ENCODE assay signal across 8 mouse cellular contexts in the genomic region with DNA sequence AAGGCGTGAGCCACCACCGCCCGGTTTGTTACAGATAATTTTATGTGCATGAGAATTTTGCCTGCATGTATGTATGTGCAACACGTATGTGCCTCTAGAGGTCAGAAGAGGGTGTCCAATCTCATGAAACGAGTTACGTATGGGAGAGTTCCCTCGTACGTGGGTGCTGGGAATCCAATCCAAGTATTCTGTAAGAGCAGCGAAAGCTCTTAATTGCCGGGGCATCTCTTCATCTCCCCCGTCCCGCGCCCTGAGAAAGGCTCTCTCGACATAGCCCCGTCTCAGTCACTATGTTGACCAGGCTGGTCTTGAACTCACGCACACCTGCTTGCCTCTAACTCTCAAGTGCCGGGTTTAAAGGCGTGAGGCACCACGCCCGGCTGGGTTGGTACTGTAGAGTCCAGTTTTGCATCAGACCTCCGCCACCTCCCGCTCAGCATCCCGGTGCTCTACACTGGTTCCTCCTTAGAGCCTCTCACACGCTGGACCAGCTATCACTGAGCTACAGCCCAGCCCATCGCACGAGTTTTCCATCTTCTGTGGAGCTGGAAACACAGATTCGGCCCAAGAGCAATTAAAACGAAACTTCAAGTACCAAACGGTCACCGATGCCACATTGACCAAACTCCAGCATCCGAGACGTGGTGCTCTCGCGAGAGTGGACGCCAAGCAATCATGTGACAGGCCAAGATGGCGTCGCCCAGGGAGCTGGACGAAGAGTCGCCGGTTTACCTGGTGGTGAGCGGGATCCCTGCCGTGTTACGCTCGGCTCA. TPM values are rescaled to one million over a fixed set of nuclear protein-coding genes. Genes with fewer than 3 reads are reported as not detected.
DNase-seq lines count a peak whose midpoint lies in the region; ATAC-seq and TF ChIP-seq lines count a peak whose summit lies in the region.

A gene (plus strand): TSS at position 676 of the 773 bp plus-strand sequence.

- WGBS in forebrain, embryonic 16.5 days = 5% methylated on average over 44 of the region's 44 CpGs
- 5% methylated on average over 44 of the region's 44 CpGs for WGBS in lung, embryonic 15.5 days

- peak within 1 kb of the TSS; percentile 89 for H3K9ac ChIP-seq in ES-E14 (ENCODE audit: insufficient read depth, low read depth, low read length, poor library complexity, severe bottlenecking)
- H3K9ac ChIP-seq in forebrain, embryonic 16.5 days (replicated peaks; ENCODE audit: low read depth, low read length) = peak within 1 kb of the TSS; percentile 80
- peak within 1 kb of the TSS; percentile 70 for H3K9ac ChIP-seq in lung, embryonic 15.5 days

- peak within 1 kb of the TSS; percentile 75 to 85 for H3K4me3 ChIP-seq in ES-E14 (ENCODE audit: insufficient read depth in 1 of 2, low read depth in 1 of 2, low read length in 2 of 2, poor library complexity in 1 of 2, severe bottlenecking in 1 of 2)
- peak within 1 kb of the TSS; percentile 60 for H3K4me3 ChIP-seq in forebrain, embryonic 16.5 days (replicated peaks; ENCODE audit: low read length)
- peak within 1 kb of the TSS; percentile 76 for H3K4me3 ChIP-seq in lung, embryonic 15.5 days

- H3K4me2 ChIP-seq in forebrain, embryonic 16.5 days (ENCODE audit: low read length) = peak within 1 kb of the TSS; percentile 91
- peak within 1 kb of the TSS; percentile 91 for H3K4me2 ChIP-seq in lung, embryonic 15.5 days

- peak; percentile 93 for ATAC-seq in forebrain, embryonic 16.5 days
- peak; percentile 89 for ATAC-seq in lung, embryonic 15.5 days (ENCODE audit: borderline replicate concordance, extremely low read depth, low FRiP score, low TSS enrichment)

- no peaks in the 10 kb centered on the region for H3K27me3 ChIP-seq in forebrain, embryonic 16.5 days (replicated peaks; ENCODE audit: control insufficient read depth, insufficient read depth, low read length)
- H3K27me3 ChIP-seq in lung, embryonic 15.5 days = no peaks in the 10 kb centered on the region

- in situ Hi-C loops in ES-E14 (cut with MboI; ENCODE audit: low sequenced_read_pairs in 2 of 2, unreplicated experiment in 2 of 2) = no loop called here

- H3K4me1 ChIP-seq in ES-E14 (ENCODE audit: control insufficient read depth in 2 of 2, insufficient read depth in 2 of 2, low read length in 2 of 2, poor library complexity in 1 of 2) = 0 out of 4 replicates have a peak, but pooled peaks cover 0 to 2% of the 10 kb centered on the region in 2 experiments
- peaks cover 10% of the 10 kb centered on the region for H3K4me1 ChIP-seq in forebrain, embryonic 16.5 days (replicated peaks; ENCODE audit: control insufficient read depth, insufficient read depth, low read length)
- H3K4me1 ChIP-seq in lung, embryonic 15.5 days = peaks cover 16% of the 10 kb centered on the region

- peak within 1 kb of the TSS; percentile 35; the same call in 1 of the 2 replicates for H3K27ac ChIP-seq in ES-E14 (ENCODE audit: insufficient read depth, low read depth, low read length, poor library complexity, severe bottlenecking)
- peak within 1 kb of the TSS; percentile 83 for H3K27ac ChIP-seq in forebrain, embryonic 16.5 days (ENCODE audit: low read length)
- H3K27ac ChIP-seq in lung, embryonic 15.5 days = peak within 1 kb of the TSS; percentile 82

- DNase-seq in ES-E14 (ENCODE audit: low read depth, low spot score) = peak; percentile 86
- DNase-seq in cerebellum, adult 11-12 months = peak; percentile 89
- DNase-seq in heart, postnatal 4 days = peak; percentile 94
- DNase-seq in layer of hippocampus, adult 8-10 months (ENCODE audit: low spot score in 2 of 2) = peak; percentile 89 to 92
- DNase-seq in ovary, adult 18-20 months (ENCODE audit: low spot score) = peak; percentile 85
- DNase-seq in thymus, postnatal 0 days (ENCODE audit: low spot score) = peak; percentile 84

- no peaks in the 10 kb centered on the region for H3K9me3 ChIP-seq in ES-E14 (ENCODE audit: control insufficient read depth, insufficient read depth, low read depth, low read length)
- no peaks in the 10 kb centered on the region for H3K9me3 ChIP-seq in forebrain, embryonic 16.5 days (ENCODE audit: control insufficient read depth, low read length)
- H3K9me3 ChIP-seq in lung, embryonic 15.5 days = no peaks in the 10 kb centered on the region

- peaks cover 3% of the 10 kb centered on the region; the same call in 1 of the 2 replicates for H3K36me3 ChIP-seq in ES-E14 (ENCODE audit: control insufficient read depth, insufficient read depth, low read length, poor library complexity, severe bottlenecking)
- H3K36me3 ChIP-seq in forebrain, embryonic 16.5 days (ENCODE audit: control insufficient read depth, insufficient read depth) = no peaks in the 10 kb centered on the region
- peaks cover 14% of the 10 kb centered on the region; the same call in 1 of the 2 replicates for H3K36me3 ChIP-seq in lung, embryonic 15.5 days

TF ChIP-seq in ES-E14, 5 proteins besides CTCF, POLR2A, EP300 and RAD21:
- TF ChIP-seq MAFK (IDR thresholded peaks at IDR 0.05; ENCODE audit: insufficient read depth, low read depth, low read length) (no peak), CHD2 (IDR thresholded peaks at IDR 0.05; ENCODE audit: low read depth, low read length) (peak; percentile 99), HCFC1 (IDR thresholded peaks at IDR 0.05; ENCODE audit: borderline replicate concordance, insufficient read depth, low read length) (peak; percentile 89), ZNF384 (IDR thresholded peaks at IDR 0.05; ENCODE audit: low read depth, low read length) (no peak), ZC3H11A (IDR thresholded peaks at IDR 0.05; ENCODE audit: borderline replicate concordance, low read depth, low read length) (no peak)

RNA-seq across cellular contexts. Expression of the gene that starts here (rescaled TPM):
- total RNA-seq in ES-E14 (2012; rRNA removed) = 14.4 and 19.9 TPM in 2 replicates
- 5.3 and 7.0 TPM in 2 replicates for polyA plus RNA-seq in forebrain, embryonic 16.5 days (2015; fragmentation: Nextera tagmentation; extraction: Ambion mirVana)
- 1 to 10 TPM; 5.2 to 6.0 TPM for total RNA-seq in heart, postnatal 4 days (2021)
- total RNA-seq in layer of hippocampus, adult 8-10 months (2022) = 1 to 10 TPM; 7.5 to 9.8 (median 8.8) TPM
- polyA plus RNA-seq in lung, embryonic 15.5 days (2015; fragmentation: Nextera tagmentation; extraction: Ambion mirVana) = 6.3 and 9.9 TPM in 2 replicates
- polyA plus RNA-seq in thymus, postnatal 0 days (2015; fragmentation: Nextera tagmentation; extraction: Ambion mirVana) = 8.3 and 8.9 TPM in 2 replicates

Comparison
In these comparisons a context has a peak if more than half of its experiments do, and no peak if none do; other contexts are left out.
1. Peak in every context shown above with its lines: DNase-seq, ATAC-seq, H3K4me3 ChIP-seq and H3K27ac ChIP-seq.